Mouse (Mus musculus) left cerebral cortex, adult 18-20 months (tissue): ENCODE measurements around the gene Gipr. TPM values are rescaled to one million over a fixed set of nuclear protein-coding genes. Genes with fewer than 3 reads are reported as not detected.
"Not testable (repeated sequence)": the region's sequence is repeated elsewhere in the genome, so short reads cannot be mapped to it uniquely, and the experiment has no call there.

Experiments
- DNase-seq, 2 experiments: peaks; one replicate each; pipeline ENCODE4 v3.0.0; 2021 to 2022; ENCODE audit warnings: low spot score in 2 of 2, mixed read lengths in 1 of 2
- total RNA-seq, 2 experiments: library from RNA; stranded (reverse); gene quantifications; 2 replicates each; pipeline ENCODE4 v1.2.3; 2021

Gene Gipr
- total RNA-seq, 2 experiments from 2014 or later, result 1.4 to 1.8 TPM

DNA sequence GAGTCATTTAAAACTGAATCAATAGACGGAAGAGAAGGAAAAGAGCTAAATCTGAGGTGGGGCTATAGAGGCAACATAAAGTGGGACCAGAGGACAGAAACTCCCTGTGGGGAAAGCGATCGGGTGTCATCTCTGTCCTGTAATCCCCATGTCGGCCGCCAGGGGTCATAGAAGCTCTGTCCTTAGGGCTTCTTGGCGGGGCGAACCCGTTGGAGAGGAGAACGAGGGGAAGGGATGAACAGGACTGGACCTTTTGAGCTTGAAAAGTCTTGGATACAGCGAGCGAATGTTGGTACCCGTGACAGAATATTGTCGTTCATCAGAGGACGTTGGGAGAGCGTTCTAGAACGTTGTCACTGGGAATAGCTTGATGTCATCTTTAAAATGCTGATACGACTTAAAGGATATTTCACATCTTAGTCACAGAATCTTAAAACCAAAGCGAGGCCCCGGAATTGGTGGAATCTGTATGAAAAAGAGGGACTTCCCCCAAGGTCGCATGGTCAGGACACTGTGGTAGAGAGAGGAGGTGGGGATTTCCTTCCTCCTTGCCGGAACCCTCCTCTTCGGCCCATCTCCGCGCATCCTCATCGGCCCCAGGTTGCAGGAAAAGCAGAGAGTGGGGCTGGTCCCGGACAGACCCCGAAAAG lies 12.6 kb upstream of the Gipr start:
- DNase-seq, result peak; percentile 87 to 91

GRCm38 (mm10) chr7:19178035-19178434 lies 12.1 kb upstream of the Gipr start:
- peak in 1 of 2 experiments; percentile 65 for DNase-seq

GRCm38 (mm10) chr7:19177216-19177615 lies 11.3 kb upstream of the Gipr start:
- no peak for DNase-seq

GRCm38 (mm10) chr7:19176516-19176947 lies 10.6 kb upstream of the Gipr start:
- DNase-seq, result peak in 1 of 2 experiments; percentile 66

DNA sequence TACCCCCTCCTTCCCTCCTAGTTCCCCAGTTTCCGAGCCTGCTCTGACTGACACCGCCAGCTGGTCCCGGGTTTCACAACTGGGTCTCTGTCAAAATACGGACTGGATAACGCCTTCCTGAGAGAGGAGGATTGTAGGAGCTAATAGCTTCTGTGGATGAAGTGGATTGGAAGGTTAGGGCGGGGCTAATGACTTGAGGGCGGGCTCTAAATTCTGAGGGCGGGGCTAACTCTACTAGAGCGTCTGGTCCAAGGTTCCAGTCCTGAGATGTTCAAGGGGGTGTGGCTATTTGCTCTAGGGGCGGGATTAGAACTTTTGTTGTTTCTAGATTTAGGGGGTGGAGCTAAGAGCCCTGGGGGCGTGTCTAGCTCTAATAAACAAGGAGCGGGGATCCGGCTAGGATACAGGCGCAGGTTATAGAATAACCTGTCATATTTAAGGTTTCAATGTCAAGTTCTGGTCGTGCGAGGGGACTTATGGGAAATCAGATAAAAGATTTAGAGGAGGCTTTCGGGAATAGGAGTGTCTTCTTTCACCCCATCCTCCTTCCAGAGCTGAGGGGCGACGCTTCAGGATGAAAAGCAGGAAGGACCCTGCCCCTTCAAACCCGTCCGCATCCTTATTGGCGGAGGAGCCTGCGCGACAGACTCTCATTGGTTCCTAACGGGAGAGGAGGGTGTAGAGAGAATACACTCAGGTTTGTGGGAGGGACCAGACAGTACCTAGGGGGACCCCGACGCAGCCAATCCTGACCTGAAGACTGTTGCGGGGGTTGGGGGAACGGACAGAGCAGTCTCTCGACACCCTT lies 10.0 kb upstream of the Gipr start, which contains the start of gene Eml2:
TSS of gene Eml2 (plus strand) at position 714 of the 808 bp plus-strand sequence.
- peak; percentile 72 to 84 for DNase-seq

DNA sequence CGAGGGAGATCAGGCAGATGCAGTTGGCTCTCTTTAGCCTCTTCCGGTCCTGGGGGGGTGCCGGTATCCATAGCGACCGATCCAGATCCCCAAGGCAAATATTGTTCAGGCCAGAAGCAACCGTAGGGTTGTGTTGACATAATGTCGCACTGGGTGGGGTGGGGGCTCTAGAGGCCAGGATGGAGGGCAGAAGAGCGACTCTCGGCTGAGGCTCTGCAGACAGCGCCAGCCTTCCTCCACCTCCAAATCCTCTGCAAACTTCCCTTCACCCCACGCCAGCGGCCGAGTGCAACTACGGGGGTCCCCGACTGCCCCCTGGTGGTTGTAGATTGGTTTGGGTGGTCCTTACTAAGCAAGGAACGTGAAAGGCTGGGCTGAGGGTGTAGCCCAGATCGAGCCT lies 6.9 kb upstream of the Gipr start:
- DNase-seq, result peak; percentile 85 to 90

DNA sequence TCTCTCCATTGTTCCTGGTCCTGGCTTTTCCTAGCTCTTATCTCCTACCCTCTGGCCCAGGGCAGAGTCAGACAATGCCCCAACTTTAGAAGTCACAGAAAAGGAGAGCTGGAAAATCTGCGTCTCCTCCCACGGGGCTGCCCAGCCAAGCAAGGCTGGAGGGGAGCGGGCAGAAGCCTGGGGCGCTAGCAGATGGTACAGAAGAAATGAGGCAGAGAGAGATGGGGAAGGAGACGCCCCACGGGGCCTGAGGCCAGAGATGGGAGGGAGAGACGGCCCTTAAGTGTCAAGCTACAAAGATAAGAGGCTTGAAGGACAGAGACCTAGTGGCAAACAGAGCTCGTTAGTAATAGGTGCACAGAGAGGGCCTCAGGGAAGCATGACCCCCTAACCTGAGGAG lies 5.9 kb upstream of the Gipr start:
- DNase-seq, result no peak

DNA sequence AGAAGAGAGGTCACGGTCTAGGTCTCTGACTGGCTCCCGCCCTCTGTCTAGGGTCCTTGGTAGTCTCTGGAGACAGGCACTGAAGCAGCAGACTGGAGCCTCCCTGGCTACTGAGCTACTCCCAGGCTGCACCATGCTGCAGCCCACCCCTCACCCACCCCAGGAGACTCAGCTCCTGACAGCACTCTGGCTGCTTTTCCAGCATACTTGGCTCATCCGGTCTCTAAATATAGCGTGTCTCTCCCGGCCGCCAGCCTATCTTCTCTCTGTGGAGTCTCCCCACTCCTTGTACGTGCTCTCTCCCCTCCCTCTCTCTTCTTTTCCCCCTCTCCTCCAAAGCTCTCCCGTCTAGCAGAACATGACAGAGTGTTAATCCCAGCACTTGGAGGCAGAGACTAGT lies 4.2 kb upstream of the Gipr start:
- peak in 1 of 2 experiments; percentile 57 for DNase-seq

DNA sequence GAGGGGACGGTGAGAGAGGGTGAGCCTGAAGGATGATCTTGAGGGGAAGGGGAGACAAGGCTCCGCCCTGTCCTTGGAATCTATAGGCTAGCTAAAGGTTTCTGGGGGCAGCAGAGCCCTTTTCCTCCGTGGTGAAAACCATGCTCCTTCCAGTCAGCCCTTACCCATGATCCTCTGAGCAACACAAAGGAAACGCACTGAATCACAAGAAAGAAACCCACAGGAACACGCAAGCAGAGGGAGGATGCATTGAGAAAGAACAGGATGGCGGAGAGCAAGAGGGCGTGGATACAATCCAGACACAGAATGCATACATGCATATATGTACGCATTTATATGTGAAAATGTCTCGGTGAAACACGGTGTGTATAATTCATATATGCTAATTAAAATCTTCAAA lies 3.6 kb upstream of the Gipr start:
- DNase-seq, result no peak

DNA sequence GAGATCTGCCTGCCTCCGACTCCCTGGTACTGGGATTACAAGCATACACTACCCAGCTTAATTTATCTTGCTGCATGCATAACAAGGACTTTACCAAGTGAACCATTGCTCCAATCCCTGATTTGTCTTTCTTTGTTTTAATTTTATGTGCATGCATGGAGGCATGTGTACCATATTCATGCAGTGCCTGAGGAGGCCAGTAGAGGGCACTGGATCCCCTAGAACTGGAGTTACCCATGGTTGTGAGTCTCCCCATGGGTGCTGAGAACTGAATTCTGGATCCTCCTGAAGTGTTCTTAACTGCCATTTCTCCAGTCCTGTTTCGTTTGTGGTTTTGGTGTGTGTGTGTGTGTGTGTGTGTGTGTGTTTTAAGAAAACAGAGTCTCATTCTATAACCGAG lies 1.1 kb upstream of the Gipr start:
- no peak for DNase-seq

DNA sequence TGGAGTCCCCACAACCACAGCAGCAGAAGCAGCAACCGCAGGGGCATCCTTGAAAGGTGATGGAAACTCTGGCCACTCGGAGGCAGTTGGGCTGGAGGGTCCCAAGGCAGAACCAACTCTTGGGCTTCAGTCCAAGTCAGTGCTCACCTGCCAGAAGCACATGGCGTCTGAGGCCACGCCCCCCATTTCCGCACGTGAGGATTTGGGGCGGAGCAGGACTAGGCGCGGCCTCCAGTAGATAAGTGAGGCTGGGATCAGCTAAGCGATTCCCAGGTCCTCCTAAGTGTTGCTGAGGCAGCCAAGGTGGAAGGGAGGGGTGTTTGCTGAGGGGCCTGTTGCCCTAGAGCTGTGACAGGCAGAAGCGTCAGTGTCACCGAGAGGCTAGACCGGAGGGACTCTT lies 949 bp downstream of the Gipr start:
- DNase-seq, result no peak

- no peak for DNase-seq
Observed at GRCm38 (mm10) chr7:19164189-19164588, 1.7 kb downstream of the Gipr start.

DNA sequence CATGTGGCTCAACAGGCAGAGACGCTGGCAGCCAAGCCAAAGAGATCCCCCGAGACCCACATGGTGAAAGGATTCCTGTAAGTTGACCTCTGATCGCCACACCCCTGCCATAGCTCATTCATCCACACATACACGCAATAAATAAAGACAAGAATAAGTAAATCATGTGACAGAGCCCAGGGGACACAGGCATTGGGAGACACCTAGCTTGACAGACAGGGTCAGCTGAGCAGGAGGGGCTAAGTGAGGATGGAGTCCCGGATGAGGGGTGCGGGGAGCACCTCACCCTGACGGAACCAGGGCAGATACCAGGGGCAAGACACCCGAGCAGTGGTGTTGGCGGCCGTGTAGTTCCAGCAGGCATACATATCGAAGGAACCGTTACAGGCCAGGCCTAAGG lies 2.2 kb downstream of the Gipr start:
- DNase-seq, result no peak

- no peak for DNase-seq
Observed at GRCm38 (mm10) chr7:19162928-19163327, 3.0 kb downstream of the Gipr start.

- DNase-seq, result no peak
Observed at GRCm38 (mm10) chr7:19160115-19160514, 5.8 kb downstream of the Gipr start.

GRCm38 (mm10) chr7:19159411-19159810 lies 6.5 kb downstream of the Gipr start:
- DNase-seq, result no peak

GRCm38 (mm10) chr7:19158601-19159000 lies 7.3 kb downstream of the Gipr start:
- no peak for DNase-seq

DNA sequence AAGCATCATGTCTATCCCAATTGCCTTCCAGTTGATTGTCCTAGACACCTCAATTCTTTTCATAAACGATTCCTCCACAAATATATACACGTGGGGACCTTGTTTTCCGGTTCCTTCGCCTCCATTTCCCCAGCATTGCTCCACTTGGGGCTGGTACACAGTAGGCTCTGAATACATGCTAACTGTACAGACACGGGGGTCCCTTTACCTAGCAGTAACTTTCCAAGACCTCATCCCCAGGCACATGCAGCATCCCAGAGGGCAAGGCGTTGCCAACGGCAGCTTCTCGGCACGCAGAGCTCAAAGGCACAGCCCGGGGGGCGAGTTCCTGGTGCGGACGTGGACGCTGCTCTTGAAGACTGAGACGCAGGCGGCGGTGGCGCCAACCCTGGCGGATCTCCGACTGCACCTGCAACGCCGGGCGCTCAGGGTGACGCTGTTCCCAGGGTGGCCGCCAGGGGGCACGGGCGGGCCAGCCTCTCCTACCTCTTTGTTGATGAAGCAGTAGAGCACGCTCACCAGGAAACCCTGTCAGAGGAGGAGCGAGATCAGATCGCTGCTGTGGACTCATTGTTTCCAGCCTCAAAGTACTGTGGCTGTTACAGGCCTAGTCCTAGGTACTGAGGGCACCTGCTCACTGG lies 8.6 kb downstream of the Gipr start:
- peak; percentile 94 to 97 for DNase-seq

DNA sequence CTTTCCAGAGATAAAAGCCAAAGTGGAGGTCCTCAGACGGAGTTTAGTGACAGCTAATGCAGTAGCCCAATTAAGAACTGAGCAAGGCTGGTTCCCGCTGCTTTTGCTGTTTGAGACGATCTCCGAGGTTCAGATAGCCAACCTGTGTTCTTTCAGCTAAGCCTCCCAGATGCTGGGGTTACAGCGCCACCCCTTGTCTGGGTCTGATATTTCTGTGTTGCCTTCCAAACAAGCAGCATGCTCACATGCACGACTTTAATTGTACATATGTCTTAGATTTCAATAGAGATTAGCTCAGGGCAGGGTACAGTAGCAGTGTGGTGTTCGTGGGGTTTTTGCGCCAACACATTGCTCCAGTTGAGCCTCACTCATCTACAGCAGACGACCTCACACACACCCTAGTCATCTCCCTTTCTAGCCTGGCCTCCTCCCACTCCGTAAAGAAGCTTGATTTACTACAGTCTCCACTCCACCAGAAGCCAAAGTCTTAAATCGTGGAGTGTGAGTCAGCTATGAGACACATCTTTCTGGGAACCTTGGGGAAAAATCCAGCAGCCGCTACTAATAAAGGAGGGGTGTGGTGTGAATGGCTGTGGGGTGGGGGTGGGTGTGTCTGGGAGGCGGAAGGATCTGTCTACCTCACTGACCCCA lies 10.0 kb downstream of the Gipr start:
- DNase-seq, result no peak

- no peak for DNase-seq
Observed at GRCm38 (mm10) chr7:19154796-19155195, 11.1 kb downstream of the Gipr start.

- DNase-seq, result not testable (repeated sequence)
Observed at GRCm38 (mm10) chr7:19151121-19151520, 14.8 kb downstream of the Gipr start.

DNA sequence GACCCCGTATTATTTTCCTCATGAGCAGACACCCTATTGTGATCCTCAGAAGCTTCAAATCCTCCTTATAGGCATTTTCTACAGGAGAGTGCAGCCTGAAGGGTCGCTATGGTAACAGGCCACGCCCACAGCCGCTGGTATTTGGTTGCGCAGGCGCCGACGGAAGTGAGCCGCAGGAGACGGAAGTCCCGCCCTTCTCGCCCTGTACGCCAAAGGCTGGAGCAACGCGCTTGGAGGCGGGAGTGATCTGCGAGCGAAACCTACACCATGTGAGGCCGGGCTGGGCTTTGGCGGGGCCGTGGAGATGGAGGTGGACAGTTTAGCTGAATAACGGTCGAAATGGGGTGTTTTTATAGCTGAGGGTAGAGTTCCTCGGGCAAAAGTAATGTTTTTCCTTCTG lies 16.3 kb downstream of the Gipr start, which contains the start of gene Snrpd2:
TSS of gene Snrpd2 (plus strand) at position 97 of the 400 bp plus-strand sequence.
- peak; percentile 97 for DNase-seq
